Mouse (Mus musculus): ENCODE results near the gene Csmd2.
"Not testable (repeated sequence)": the region's sequence is repeated elsewhere in the genome, so short reads cannot be mapped to it uniquely, and the experiment has no call there.

The Csmd2 gene

GRCm38 (mm10) chr4:128466708-128467107 is 479.1 kb downstream of the Csmd2 start:
- in situ Hi-C loops (cut with MboI; ENCODE audit: unreplicated experiment in 2 of 2) = no loop called here

DNA sequence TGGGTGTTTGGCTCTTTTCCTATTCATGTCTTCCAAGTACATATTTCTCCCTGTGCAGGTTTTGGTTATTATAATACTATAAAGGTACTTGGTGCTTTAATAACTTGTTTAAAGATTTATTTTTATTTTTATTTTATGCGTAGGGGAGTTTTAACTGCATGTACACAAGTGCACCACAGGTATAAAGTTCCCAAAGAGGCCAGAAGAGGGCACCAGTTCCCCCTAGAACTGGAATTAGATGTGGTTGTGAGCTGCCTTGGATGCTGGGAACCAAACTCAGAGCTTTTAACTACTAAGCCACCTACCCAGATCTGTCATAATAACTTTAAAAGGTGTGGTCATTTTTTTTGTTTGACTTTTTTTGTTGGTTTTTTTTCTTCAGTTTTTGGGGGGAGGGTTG is 480.4 kb downstream of the Csmd2 start:
- in situ Hi-C loops (cut with MboI; ENCODE audit: unreplicated experiment in 2 of 2) = no loop called here

- in situ Hi-C loops (cut with MboI; ENCODE audit: unreplicated experiment in 2 of 2) = no loop called here
Measured at GRCm38 (mm10) chr4:128476249-128476648, 488.6 kb downstream of the Csmd2 start.

GRCm38 (mm10) chr4:128483891-128484290 is 496.2 kb downstream of the Csmd2 start:
- in situ Hi-C loops (cut with MboI; ENCODE audit: unreplicated experiment in 2 of 2) = no loop called here

- in situ Hi-C loops (cut with MboI; ENCODE audit: unreplicated experiment in 2 of 2) = no loop called here
Measured at GRCm38 (mm10) chr4:128484679-128485078, 497.0 kb downstream of the Csmd2 start.

DNA sequence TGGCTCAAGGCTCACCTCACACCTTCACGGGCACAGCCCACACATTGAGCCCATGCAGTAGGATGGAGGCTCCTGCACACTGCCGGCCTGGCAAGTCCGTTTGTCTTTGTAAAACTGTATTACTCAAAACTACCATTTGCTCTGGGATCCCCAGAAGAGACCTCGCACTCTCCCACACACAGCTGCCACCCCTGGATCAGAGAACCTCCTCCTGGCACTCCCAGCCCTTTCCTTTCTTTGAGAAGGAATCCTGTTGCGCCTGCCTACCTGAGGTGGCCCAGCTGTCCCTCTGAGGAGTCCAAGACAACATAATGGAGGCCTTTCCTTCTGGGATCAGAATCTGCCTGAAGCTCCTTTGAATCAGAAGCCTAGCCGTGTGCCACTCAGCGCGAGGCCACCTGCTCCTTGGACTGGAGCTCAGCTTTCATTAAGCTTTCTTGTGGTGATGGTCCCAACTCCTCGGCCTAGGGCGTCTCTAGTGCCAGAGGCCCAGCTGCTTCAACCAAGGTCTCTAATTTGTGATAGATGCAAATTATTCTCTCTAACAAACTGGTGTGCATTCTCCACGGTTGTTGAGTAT is 502.0 kb downstream of the Csmd2 start:
- in situ Hi-C loops (cut with MboI; ENCODE audit: unreplicated experiment in 2 of 2) = no loop called here

GRCm38 (mm10) chr4:128492055-128492454 is 504.4 kb downstream of the Csmd2 start:
- in situ Hi-C loops (cut with MboI; ENCODE audit: unreplicated experiment in 2 of 2) = no loop called here

GRCm38 (mm10) chr4:128499980-128500379 is 512.3 kb downstream of the Csmd2 start:
- in situ Hi-C loops (cut with MboI; ENCODE audit: unreplicated experiment in 2 of 2) = no loop called here

DNA sequence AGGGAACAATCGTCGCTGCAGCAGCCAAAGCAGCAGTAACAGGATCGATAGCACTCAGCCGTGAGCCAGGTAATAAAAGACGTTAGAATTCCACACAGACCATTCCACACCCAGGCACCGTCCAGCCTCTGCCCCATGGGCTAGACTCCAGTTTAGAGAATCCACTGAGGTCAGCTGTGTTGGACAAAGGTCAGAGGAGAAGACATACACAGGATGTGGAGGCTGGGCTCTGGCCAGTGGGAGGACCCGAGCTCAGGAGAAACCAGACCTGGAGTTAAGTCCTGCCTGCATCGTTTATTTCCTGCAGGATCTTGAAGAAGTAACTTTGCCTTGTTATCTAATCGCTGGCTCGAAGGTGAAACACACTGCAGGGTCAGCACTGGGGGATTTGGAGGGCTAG is 519.2 kb downstream of the Csmd2 start:
- in situ Hi-C loops (cut with MboI; ENCODE audit: unreplicated experiment in 2 of 2) = no loop called here

DNA sequence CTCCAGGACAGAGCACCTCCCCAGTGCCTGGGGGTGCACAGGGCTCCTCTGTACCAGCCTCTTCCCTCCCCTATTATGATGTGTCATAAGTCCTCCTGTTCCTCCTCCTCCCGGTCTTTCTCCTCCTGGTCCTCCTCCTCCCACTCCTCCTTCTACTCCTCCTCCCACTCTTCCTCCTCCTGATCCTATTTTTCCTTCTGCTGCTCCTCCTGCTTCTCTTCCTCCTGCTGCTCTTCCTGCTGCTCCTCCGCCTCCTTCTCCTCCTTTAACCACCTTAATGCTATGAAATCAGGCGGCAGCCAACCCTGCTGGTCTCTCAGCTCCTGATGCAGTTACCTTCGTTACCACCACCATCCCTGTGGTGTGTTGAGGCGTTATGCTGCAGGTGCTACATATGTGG is 522.2 kb downstream of the Csmd2 start:
- in situ Hi-C loops (cut with MboI; ENCODE audit: unreplicated experiment in 2 of 2) = no loop called here

- in situ Hi-C loops (cut with MboI; ENCODE audit: unreplicated experiment in 2 of 2) = no loop called here
Measured at GRCm38 (mm10) chr4:128514496-128514895, 526.8 kb downstream of the Csmd2 start.

- in situ Hi-C loops (cut with MboI; ENCODE audit: unreplicated experiment in 2 of 2) = no loop called here
Measured at GRCm38 (mm10) chr4:128521276-128521675, 533.6 kb downstream of the Csmd2 start.

- in situ Hi-C loops (cut with MboI; ENCODE audit: unreplicated experiment in 2 of 2) = no loop called here
Measured at GRCm38 (mm10) chr4:128543378-128543777, 555.7 kb downstream of the Csmd2 start.

- in situ Hi-C loops (cut with MboI; ENCODE audit: unreplicated experiment in 2 of 2) = not testable (repeated sequence)
Measured at GRCm38 (mm10) chr4:128543956-128544486, 556.4 kb downstream of the Csmd2 start.

GRCm38 (mm10) chr4:128550756-128551155 is 563.1 kb downstream of the Csmd2 start:
- in situ Hi-C loops (cut with MboI; ENCODE audit: unreplicated experiment in 2 of 2) = no loop called here

DNA sequence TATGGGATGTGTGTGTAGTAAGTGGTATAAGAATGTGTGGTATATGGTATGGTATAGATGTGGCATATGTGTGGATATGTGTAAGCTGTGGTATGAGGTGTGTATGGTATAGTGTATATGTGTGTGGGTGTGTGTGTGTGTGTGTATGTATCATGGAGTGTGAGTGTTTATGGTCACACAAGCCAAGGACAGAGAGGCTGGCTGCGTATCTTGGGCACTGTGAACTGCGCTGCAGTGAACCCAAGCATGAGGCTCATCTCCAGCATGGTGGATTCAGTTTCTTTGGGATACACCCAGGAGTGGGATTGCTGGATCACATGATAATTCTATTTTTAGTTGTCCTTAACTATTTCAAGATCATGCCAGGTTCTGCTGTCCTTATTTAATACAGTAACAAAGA is 566.5 kb downstream of the Csmd2 start:
- in situ Hi-C loops (cut with MboI; ENCODE audit: unreplicated experiment in 2 of 2) = no loop called here

GRCm38 (mm10) chr4:128560327-128560726 is 572.7 kb downstream of the Csmd2 start:
- in situ Hi-C loops (cut with MboI; ENCODE audit: unreplicated experiment in 2 of 2) = no loop called here

- in situ Hi-C loops (cut with MboI; ENCODE audit: unreplicated experiment in 2 of 2) = no loop called here
Measured at GRCm38 (mm10) chr4:128575811-128576210, 588.2 kb downstream of the Csmd2 start.

DNA sequence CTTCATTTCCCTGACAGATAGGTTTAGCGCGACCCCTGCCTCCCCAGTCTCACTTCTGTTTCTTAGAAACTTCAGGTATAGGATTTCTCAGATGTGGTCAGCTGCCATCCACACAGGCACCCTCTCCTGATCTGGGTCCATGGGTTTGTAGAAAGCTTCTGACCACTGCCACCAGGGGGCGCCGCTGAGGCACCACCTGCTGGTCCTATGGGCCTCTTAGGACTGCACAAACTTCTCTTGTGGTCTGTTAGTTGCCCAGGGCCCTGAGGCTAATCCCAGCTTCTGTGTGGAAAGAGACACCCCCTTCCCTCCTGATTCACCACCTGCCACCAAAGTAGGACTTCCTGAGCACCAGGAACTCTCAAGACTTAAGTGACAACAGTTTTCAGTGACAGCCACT is 591.5 kb downstream of the Csmd2 start:
- in situ Hi-C loops (cut with MboI; ENCODE audit: unreplicated experiment in 2 of 2) = no loop called here

DNA sequence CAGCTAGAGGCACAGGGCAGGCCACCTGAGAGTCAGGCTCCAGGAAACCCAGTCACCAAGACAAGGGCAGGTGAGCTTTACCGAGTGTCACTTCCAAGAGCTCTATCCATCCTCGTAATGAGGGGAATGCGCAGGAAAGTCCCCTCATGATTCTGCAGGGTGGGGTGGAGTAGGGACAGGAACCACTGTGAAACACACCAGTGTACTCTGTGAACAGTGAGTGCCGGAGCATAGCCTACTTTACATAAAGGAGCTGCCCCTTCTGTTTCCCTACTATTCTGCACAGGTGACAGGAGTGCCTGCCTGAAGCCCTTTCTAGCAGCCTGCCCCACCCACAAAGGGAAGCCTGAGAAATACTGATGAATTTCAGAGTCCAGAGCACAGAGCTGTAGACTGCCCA is 605.6 kb downstream of the Csmd2 start:
- in situ Hi-C loops (cut with MboI; ENCODE audit: unreplicated experiment in 2 of 2) = no loop called here

DNA sequence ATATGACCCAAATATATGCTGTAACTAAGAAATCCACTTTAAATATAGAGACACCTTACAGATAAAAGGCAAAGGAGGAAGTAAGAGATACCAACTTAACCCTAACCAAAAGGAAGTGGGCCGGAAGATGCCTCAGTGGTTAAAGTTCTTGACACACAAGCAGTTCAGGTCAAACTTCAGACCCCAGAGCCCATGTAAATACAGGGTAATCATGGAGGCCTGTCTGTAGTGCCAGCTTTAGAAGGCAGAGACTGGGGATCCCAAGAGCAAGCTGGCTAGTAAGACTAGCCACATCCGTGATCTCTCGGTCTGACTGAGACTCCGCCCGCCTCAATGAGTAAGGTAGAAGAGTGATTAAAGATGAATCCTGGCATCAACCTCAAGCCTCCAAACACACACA is 606.4 kb downstream of the Csmd2 start:
- in situ Hi-C loops (cut with MboI; ENCODE audit: unreplicated experiment in 2 of 2) = no loop called here

GRCm38 (mm10) chr4:128597801-128598560 is 610.3 kb downstream of the Csmd2 start:
- in situ Hi-C loops (cut with MboI; ENCODE audit: unreplicated experiment in 2 of 2) = no loop called here

All from v-Abl transformed pro-B cells (cell line).